Mouse (Mus musculus): Measurements from ENCODE around the gene Fkrp. TPM values are rescaled to one million over a fixed set of nuclear protein-coding genes. Genes with fewer than 3 reads are reported as not detected.

Gene Fkrp
- polyA plus RNA-seq, 1 experiment from 2014 or later: 20.3 TPM

DNA sequence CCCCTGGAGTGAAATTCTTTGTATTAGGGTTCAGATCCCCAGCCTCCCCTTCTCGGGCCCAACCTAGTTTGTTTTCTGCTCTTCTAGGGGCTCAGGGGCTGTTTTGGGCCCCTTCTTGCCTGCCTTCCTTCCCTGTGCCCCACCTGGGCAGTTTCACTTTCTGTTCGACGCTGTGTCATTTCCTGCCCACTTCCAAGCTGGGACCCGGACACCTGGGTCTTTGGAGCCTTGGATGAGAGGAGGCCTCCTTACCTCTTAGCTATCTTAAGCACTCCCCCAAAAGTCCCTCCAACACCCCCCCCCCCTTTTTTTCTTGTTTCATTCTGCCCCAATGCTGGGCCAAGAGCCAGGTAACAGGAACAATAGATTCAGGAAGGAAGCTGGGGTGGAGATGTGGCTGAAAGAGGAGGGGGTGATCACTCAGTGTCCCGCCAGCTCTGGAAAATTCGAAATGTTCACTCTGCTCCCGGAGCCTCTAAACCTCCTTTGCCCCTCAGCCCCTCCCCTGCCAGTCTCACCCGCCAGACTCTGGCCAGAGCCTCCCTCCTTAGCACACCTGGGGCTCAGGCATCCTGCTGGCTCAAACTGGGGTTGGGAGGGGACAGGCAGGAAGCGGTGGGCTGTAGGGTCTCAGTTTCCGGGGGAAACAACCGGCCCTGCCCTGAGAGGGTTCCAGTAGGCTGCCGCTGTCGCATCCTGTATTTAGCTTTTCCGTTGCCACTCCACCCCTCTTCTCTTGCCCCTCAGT, 28.7 kb upstream of the Fkrp start:
- no peaks in the 10 kb centered on the region for H3K9me3 ChIP-seq (ENCODE audit: control insufficient read depth, low read length)
- peak overlapping the region; percentile 64 for H3K4me3 ChIP-seq (ENCODE audit: low read length)
- H3K27ac ChIP-seq (ENCODE audit: low read length): peak overlapping the region; percentile 78
- no peaks in the 10 kb centered on the region for H3K27me3 ChIP-seq (replicated peaks; ENCODE audit: control insufficient read depth, insufficient read depth, low read length)
- H3K36me3 ChIP-seq (ENCODE audit: control insufficient read depth, insufficient read depth, low read length): no peaks in the 10 kb centered on the region
- WGBS: 33% methylated on average over 14 of the region's 14 CpGs
- 0 out of 2 replicates have a peak, but pooled peaks have one; percentile 16 for ATAC-seq
- peaks cover 21% of the 10 kb centered on the region for H3K4me1 ChIP-seq (ENCODE audit: control insufficient read depth, insufficient read depth, low read length)
- peak overlapping the region; percentile 98 for H3K4me2 ChIP-seq (ENCODE audit: low read depth, low read length)
- H3K9ac ChIP-seq (ENCODE audit: low read depth, low read length): peak overlapping the region; percentile 66

GRCm38 (mm10) chr7:16844696-16845071, 28.2 kb upstream of the Fkrp start:
- H3K27me3 ChIP-seq (replicated peaks; ENCODE audit: control insufficient read depth, insufficient read depth, low read length): no peaks in the 10 kb centered on the region
- H3K9ac ChIP-seq (ENCODE audit: low read depth, low read length): peak overlapping the region; percentile 66
- H3K4me3 ChIP-seq (ENCODE audit: low read length): peak overlapping the region; percentile 64
- peak overlapping the region; percentile 98 for H3K4me2 ChIP-seq (ENCODE audit: low read depth, low read length)
- no peak for ATAC-seq
- H3K36me3 ChIP-seq (ENCODE audit: control insufficient read depth, insufficient read depth, low read length): no peaks in the 10 kb centered on the region
- WGBS: 56% methylated on average over 3 of the region's 3 CpGs
- peak overlapping the region; percentile 78 for H3K27ac ChIP-seq (ENCODE audit: low read length)
- peaks cover 21% of the 10 kb centered on the region for H3K4me1 ChIP-seq (ENCODE audit: control insufficient read depth, insufficient read depth, low read length)
- H3K9me3 ChIP-seq (ENCODE audit: control insufficient read depth, low read length): no peaks in the 10 kb centered on the region

GRCm38 (mm10) chr7:16843441-16844171, 27.1 kb upstream of the Fkrp start:
- Histone ChIP-seq H3K9me3 (ENCODE audit: control insufficient read depth, low read length) (no peaks in the 10 kb centered on the region), H3K27ac (ENCODE audit: low read length) (peak overlapping the region; percentile 83), H3K4me2 (ENCODE audit: low read depth, low read length) (peak overlapping the region; percentile 98), H3K36me3 (ENCODE audit: control insufficient read depth, insufficient read depth, low read length) (no peaks in the 10 kb centered on the region), H3K27me3 (replicated peaks; ENCODE audit: control insufficient read depth, insufficient read depth, low read length) (no peaks in the 10 kb centered on the region), H3K4me1 (ENCODE audit: control insufficient read depth, insufficient read depth, low read length) (peaks cover 21% of the 10 kb centered on the region), H3K9ac (ENCODE audit: low read depth, low read length) (peak overlapping the region; percentile 85), H3K4me3 (ENCODE audit: low read length) (peak overlapping the region; percentile 64)
- peak; percentile 10 for ATAC-seq
- 5% methylated on average over 33 of the region's 33 CpGs for WGBS

GRCm38 (mm10) chr7:16842645-16843063, 26.1 kb upstream of the Fkrp start, which contains the start of gene Prkd2:
TSS of gene Prkd2 (plus strand) at chr7:16842902.
- peak; percentile 84 for ATAC-seq
- under 1% methylated on average over 32 of the region's 32 CpGs for WGBS
- peak within 1 kb of the TSS; percentile 85 for H3K9ac ChIP-seq (ENCODE audit: low read depth, low read length)
- peak within 1 kb of the TSS; percentile 64 for H3K4me3 ChIP-seq (ENCODE audit: low read length)
- H3K4me1 ChIP-seq (ENCODE audit: control insufficient read depth, insufficient read depth, low read length): peaks cover 21% of the 10 kb centered on the region
- no peaks in the 10 kb centered on the region; the same call in none of the 2 replicates for H3K36me3 ChIP-seq (ENCODE audit: control insufficient read depth, insufficient read depth, low read length)
- H3K27me3 ChIP-seq (replicated peaks; ENCODE audit: control insufficient read depth, insufficient read depth, low read length): no peaks in the 10 kb centered on the region
- peak within 1 kb of the TSS; percentile 98 for H3K4me2 ChIP-seq (ENCODE audit: low read depth, low read length)
- H3K9me3 ChIP-seq (ENCODE audit: control insufficient read depth, low read length): no peaks in the 10 kb centered on the region
- H3K27ac ChIP-seq (ENCODE audit: low read length): peak within 1 kb of the TSS; percentile 83

DNA sequence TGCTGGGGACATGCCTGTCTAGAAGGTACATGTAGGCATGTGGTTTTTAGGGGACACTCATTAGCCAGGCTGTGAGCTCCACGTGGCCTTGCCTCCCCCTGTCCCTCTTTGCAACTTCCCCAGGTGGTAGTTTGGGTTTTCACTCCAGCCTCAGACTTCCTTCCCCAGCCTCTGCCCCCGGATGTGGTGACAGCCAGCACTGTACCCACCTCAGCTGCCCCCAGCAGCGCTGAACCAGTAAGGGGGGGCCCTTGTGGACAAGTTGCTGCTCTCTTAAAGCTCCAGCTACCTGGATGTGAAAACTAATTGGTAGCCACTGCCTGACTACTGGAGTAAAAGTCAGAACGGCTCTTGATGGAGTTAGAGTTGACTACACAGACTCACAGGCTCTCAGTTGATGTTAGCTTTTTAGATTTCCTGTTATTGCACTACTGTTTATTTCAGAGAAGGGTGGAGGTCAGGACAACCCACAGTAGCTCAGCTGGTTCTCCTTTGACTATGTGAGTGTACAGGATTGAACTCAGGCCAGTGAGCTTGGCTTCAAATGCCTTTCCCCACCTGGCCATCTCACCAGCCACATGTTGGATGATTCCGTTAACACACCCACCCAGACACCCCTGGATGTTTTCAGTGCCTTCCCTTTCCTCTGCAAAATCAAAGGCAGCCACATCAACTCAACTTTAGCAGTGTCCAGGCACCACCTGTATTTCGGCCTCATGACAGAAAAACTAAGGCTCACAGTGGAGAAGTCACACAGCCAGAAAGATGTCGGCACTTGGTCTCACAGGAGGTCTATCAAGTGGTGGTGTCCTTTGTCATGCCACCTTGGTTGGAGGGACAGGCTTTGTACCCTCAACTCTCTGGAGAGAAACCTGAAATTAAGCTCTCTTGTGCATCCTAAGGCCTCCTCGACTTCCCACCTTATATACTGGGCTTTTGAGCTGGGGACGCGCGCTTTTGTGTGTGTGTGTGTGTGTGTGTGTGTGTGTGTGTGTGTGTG, 25.3 kb upstream of the Fkrp start:
- 0 out of 2 replicates have a peak, but pooled peaks have one; percentile 1 for ATAC-seq
- 37% methylated on average over 11 of the region's 11 CpGs for WGBS
- H3K4me1 ChIP-seq (ENCODE audit: control insufficient read depth, insufficient read depth, low read length): peaks cover 21% of the 10 kb centered on the region
- peak overlapping the region; percentile 85 for H3K9ac ChIP-seq (ENCODE audit: low read depth, low read length)
- no peaks in the 10 kb centered on the region; the same call in none of the 2 replicates for H3K36me3 ChIP-seq (ENCODE audit: control insufficient read depth, insufficient read depth, low read length)
- H3K9me3 ChIP-seq (ENCODE audit: control insufficient read depth, low read length): no peaks in the 10 kb centered on the region
- peak overlapping the region; percentile 64 for H3K4me3 ChIP-seq (ENCODE audit: low read length)
- peak overlapping the region; percentile 83 for H3K27ac ChIP-seq (ENCODE audit: low read length)
- H3K4me2 ChIP-seq (ENCODE audit: low read depth, low read length): peak overlapping the region; percentile 98
- no peaks in the 10 kb centered on the region for H3K27me3 ChIP-seq (replicated peaks; ENCODE audit: control insufficient read depth, insufficient read depth, low read length)

GRCm38 (mm10) chr7:16841078-16841477, 24.5 kb upstream of the Fkrp start:
- Histone ChIP-seq H3K9me3 (ENCODE audit: control insufficient read depth, low read length) (no peaks in the 10 kb centered on the region), H3K4me2 (ENCODE audit: low read depth, low read length) (no peak overlapping the region), H3K4me3 (ENCODE audit: low read length) (no peak overlapping the region), H3K27ac (ENCODE audit: low read length) (peak overlapping the region; percentile 83), H3K27me3 (replicated peaks; ENCODE audit: control insufficient read depth, insufficient read depth, low read length) (no peaks in the 10 kb centered on the region), H3K4me1 (ENCODE audit: control insufficient read depth, insufficient read depth, low read length) (peaks cover 21% of the 10 kb centered on the region), H3K9ac (ENCODE audit: low read depth, low read length) (no peak overlapping the region), H3K36me3 (ENCODE audit: control insufficient read depth, insufficient read depth, low read length) (no peaks in the 10 kb centered on the region; the same call in none of the 2 replicates)
- WGBS: 80% methylated on average over 4 of the region's 4 CpGs
- ATAC-seq: no peak

- no peak for ATAC-seq
- H3K27ac ChIP-seq (ENCODE audit: low read length): no peak overlapping the region
- H3K4me1 ChIP-seq (ENCODE audit: control insufficient read depth, insufficient read depth, low read length): peaks cover 14% of the 10 kb centered on the region
- WGBS: 84% methylated on average over 2 of the region's 2 CpGs
- no peak overlapping the region for H3K9ac ChIP-seq (ENCODE audit: low read depth, low read length)
- H3K4me3 ChIP-seq (ENCODE audit: low read length): no peak overlapping the region
- H3K4me2 ChIP-seq (ENCODE audit: low read depth, low read length): no peak overlapping the region
- H3K36me3 ChIP-seq (ENCODE audit: control insufficient read depth, insufficient read depth, low read length): no peaks in the 10 kb centered on the region; the same call in none of the 2 replicates
- no peaks in the 10 kb centered on the region for H3K27me3 ChIP-seq (replicated peaks; ENCODE audit: control insufficient read depth, insufficient read depth, low read length)
- no peaks in the 10 kb centered on the region for H3K9me3 ChIP-seq (ENCODE audit: control insufficient read depth, low read length)
Observed at GRCm38 (mm10) chr7:16840109-16840491, 23.6 kb upstream of the Fkrp start.

GRCm38 (mm10) chr7:16839427-16840108, 23.0 kb upstream of the Fkrp start:
- Histone ChIP-seq H3K27ac (ENCODE audit: low read length) (no peak overlapping the region), H3K9me3 (ENCODE audit: control insufficient read depth, low read length) (no peaks in the 10 kb centered on the region), H3K9ac (ENCODE audit: low read depth, low read length) (no peak overlapping the region), H3K27me3 (replicated peaks; ENCODE audit: control insufficient read depth, insufficient read depth, low read length) (no peaks in the 10 kb centered on the region), H3K4me2 (ENCODE audit: low read depth, low read length) (no peak overlapping the region), H3K36me3 (ENCODE audit: control insufficient read depth, insufficient read depth, low read length) (peaks cover 4% of the 10 kb centered on the region), H3K4me1 (ENCODE audit: control insufficient read depth, insufficient read depth, low read length) (peaks cover 9% of the 10 kb centered on the region), H3K4me3 (ENCODE audit: low read length) (no peak overlapping the region)
- no peak for ATAC-seq
- 92% methylated on average over 12 of the region's 12 CpGs for WGBS

Data from intestine, embryonic 16.5 days (tissue).